Mouse (Mus musculus) ES-Bruce4 (cell line): Measurements from ENCODE around the gene Hs2st1.

Experiments used
- CTCF ChIP-seq: IDR thresholded peaks from one replicate; pipeline ENCODE4 v1.8.1; 2011; ENCODE audit warnings: low read depth, low read length
- EP300 ChIP-seq: IDR thresholded peaks from 2 replicates; pipeline ENCODE4 v1.6.1; 2011; ENCODE audit warnings: low read depth, low read length; ENCODE audit not compliant: insufficient read depth
- POLR2A ChIP-seq: IDR thresholded peaks from one replicate; pipeline ENCODE4 v1.8.1; 2011; ENCODE audit warnings: low read length; ENCODE audit not compliant: insufficient read depth

GRCm38 (mm10) chr3:144434276-144434675 is 135.7 kb downstream of the Hs2st1 start:
- TF ChIP-seq CTCF = no peak
- TF ChIP-seq POLR2A = no peak
- no peak for TF ChIP-seq EP300
